Mouse (Mus musculus) kidney, postnatal 25 days (tissue): Measurements from ENCODE around the gene Emp1.
A peak's percentile ranks its signal among the peaks of the same experiment; 100 is the strongest.

ENCODE experiments used
- DNase-seq, 2 experiments: peaks; one replicate each; pipeline ENCODE4 v3.0.0; 2021; ENCODE audit warnings: mixed read lengths in 2 of 2

Gene Emp1

DNA sequence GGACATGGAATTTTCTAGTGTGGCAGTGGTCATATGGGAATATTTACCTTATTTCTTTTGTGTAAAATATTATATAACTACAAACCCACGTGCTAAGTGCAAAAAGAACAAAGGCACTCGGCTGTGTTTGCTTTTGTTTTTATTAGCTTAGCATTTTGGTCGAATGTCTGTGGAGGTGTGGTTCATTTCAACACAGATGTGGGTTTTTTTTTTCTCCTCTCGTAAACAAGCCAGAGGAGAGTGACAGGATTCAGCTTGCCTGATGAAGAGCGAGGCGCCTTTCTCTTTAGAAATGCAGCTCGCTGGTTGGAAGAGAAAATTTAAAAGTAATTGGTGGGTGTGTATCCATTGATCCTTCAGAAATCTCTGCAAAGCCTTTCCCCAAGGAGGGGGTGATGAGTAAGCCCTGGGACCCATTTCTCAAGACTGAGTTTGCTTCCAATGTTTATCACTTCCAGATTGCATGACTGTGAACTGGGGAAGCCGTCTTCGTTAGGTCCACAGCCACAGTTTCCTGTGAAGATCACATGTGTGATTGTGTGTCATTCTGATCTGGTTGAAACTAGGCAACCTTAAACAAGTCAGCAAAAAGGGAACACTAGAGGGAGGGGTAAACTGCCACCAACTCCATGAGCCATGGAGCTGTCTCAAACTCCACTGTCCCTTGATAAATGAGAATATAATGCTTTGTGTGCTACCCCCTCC, 1.8 kb downstream of the Emp1 start:
- DNase-seq, result no peak

- DNase-seq, result peak; percentile 91 to 93
Measured at GRCm38 (mm10) chr6:135364891-135365301, 2.6 kb downstream of the Emp1 start.

GRCm38 (mm10) chr6:135365614-135366013, 3.3 kb downstream of the Emp1 start:
- DNase-seq, result no peak

DNA sequence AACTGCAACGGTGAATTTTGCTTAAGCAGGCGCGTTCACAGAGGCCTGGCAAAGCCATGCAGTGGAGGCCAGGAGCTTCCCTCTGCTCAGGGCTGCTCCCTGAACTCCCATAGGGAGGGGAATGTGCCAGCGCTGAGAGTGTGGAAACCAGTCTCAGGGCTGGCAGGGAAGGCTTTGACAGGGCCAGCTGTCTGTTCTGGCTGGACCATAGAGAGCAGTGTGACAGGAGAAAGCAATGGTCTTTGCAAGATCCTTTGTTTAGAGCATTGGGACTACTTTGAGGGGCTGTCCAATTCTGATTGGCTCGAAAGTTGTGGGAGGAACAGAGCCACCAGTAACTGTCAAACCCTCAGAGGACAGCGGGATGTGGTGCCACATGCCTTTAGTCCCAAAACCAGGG, 5.9 kb downstream of the Emp1 start:
- DNase-seq, result peak in 1 of 2 experiments; percentile 48

GRCm38 (mm10) chr6:135369551-135369968, 7.2 kb downstream of the Emp1 start:
- DNase-seq, result peak; percentile 48 to 71

- no peak for DNase-seq
Measured at GRCm38 (mm10) chr6:135370954-135371353, 8.6 kb downstream of the Emp1 start.

GRCm38 (mm10) chr6:135373357-135373756, 11.0 kb downstream of the Emp1 start:
- DNase-seq, result no peak

DNA sequence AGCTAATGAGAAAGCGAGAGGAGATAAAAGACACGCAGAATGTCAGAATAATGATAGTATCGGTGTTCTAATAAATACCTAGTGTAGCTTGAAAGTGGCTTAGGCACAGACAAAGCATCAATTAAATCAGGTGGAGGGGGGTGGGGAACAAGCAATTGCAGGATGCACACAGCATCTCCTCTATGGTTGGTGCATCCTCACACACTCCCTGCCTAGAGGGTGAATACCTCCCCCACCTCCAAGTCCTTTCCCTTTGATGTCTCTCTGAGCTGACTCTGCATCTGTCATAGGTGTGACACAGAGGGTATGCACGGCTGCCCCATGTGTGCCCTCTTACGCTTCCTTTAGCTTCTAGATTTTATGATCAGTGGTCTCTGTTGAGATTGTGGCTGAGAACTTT, 13.5 kb downstream of the Emp1 start:
- peak in 1 of 2 experiments; percentile 18 for DNase-seq

- DNase-seq, result no peak
Measured at GRCm38 (mm10) chr6:135376248-135376647, 13.9 kb downstream of the Emp1 start.

GRCm38 (mm10) chr6:135377583-135378319, 15.4 kb downstream of the Emp1 start:
- DNase-seq, result peak; percentile 61 to 81

DNA sequence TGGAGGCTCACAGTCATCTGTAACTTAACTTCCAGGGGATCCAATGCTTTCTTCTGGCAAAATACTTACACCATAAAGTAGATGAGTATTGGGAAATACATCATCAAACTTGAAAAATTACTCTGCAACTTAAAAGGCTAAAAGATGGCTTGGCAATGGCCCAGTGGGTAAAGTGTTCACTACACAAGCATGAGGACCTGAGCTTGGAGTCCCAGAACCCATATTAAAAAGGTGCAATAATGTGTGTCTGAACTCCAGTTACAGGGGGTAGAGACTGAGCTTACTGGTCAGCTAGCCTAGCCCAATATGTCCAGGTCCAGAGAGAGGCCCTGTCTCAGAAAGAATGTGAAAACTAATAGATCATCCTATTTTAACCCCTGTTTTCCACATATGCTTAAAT, 21.6 kb downstream of the Emp1 start:
- DNase-seq, result no peak

- peak in 1 of 2 experiments; percentile 37 for DNase-seq
Measured at GRCm38 (mm10) chr6:135385738-135386459, 23.6 kb downstream of the Emp1 start.

GRCm38 (mm10) chr6:135387653-135388052, 25.3 kb downstream of the Emp1 start:
- DNase-seq, result no peak

DNA sequence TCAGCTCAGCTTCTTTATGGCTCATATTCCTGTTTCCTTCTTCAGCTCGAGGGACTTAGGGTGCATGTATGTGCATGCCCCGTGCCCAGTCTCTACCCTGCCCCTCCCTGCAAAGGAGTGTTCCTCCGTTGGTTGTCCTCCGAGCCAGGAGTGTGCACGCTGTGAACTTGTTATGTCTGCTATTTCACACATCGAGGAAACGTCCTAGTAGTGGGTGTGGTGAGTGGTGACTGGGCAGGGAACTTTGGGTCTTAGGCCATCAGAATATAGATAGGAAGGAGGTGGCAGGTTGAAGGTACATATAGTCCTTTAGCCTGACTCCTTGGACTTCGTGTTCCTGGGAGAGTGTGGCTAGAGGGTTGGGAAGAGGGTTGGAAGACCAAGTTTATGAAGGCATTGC, 26.4 kb downstream of the Emp1 start:
- peak in 1 of 2 experiments; percentile 23 for DNase-seq

- no peak for DNase-seq
Measured at GRCm38 (mm10) chr6:135390398-135390797, 28.1 kb downstream of the Emp1 start.

GRCm38 (mm10) chr6:135395375-135395774, 33.0 kb downstream of the Emp1 start:
- no peak for DNase-seq

GRCm38 (mm10) chr6:135397089-135397488, 34.7 kb downstream of the Emp1 start:
- DNase-seq, result no peak

- DNase-seq, result no peak
Measured at GRCm38 (mm10) chr6:135397788-135398187, 35.4 kb downstream of the Emp1 start.

GRCm38 (mm10) chr6:135398801-135399200, 36.5 kb downstream of the Emp1 start:
- no peak for DNase-seq

DNA sequence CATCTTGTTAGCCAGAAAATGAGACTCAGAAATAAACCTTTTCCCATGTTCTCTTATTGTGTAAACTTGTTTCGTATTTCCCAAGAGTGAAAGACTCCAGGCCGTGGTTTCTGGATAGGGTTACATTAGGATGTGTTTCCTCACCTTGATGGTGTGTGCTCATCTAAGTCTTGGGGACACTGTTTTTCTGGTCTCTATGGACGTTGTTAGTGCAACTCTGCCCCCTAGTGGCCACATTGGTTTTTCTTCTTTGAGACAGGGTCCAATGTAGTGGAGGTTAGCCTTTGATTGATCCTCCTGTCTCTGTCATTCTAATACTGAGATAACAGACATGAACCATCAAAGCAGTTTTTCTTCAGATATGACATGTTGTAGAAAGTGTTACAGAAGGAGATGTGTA, 38.0 kb downstream of the Emp1 start:
- peak; percentile 58 to 90 for DNase-seq

DNA sequence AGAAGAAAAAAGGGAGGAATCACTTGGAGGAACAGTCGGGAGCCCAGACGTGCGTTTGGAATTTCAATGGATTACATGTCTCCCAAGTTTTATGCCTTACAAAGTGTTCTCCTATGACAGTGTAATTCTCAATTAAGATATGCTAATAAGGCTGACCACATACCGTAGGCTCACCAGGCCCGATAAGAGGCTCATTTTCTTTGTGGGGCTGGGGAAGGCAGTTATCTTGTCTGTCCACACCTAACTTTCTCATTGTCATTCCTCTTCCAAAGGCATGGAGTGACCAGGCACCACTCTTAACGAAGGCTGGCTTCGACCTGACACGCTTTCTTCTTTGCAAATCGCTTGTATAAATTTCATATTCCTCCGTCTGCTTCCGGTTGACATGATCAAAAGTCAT, 42.7 kb downstream of the Emp1 start:
- DNase-seq, result no peak

DNA sequence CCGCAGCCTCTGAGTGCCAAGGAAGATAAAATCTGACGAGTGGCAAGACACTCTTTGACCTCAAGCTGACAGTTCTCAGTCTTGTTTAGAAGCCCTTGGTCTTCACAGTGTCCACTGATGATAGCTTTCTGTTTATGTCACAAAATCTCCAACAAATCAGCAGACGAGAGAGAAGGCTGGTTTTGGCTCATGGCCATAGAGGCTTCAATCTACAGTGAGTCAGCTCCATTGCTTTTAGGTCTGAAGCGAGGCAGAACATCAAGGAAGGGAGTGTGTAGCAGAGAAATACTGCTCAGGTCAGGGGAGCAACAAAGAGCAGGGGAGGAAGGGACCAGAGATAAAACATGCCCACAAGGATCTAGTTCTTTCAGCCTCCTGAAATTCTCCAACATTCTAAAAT, 45.0 kb downstream of the Emp1 start:
- DNase-seq, result no peak

GRCm38 (mm10) chr6:135411712-135412319, 49.5 kb downstream of the Emp1 start:
- no peak for DNase-seq
